Mouse (Mus musculus) G1E (cell line): ENCODE measurements at regions not wholly inside any gene's neighbourhood (a gene's known extent, or its start where the extent isn't known, plus 50 kb on each side); places are given as distances from the start of the nearest gene placed in this dataset.

Source experiments
- CTCF ChIP-seq: IDR thresholded peaks from 2 replicates; pipeline ENCODE4 v1.5.1; 2012; ENCODE audit warnings: low read depth, low read length, inconsistent platforms, mixed read lengths
- GATA2 ChIP-seq: IDR thresholded peaks from 2 replicates; pipeline ENCODE4 v1.6.1; 2012; ENCODE audit warnings: low read depth, low read length, inconsistent platforms, borderline replicate concordance
- POLR2AphosphoS5 ChIP-seq: IDR thresholded peaks from 2 replicates; pipeline ENCODE4 v1.6.1; 2012; ENCODE audit warnings: low read depth, low read length, inconsistent platforms; ENCODE audit not compliant: insufficient replicate concordance
- TAL1 ChIP-seq: conservative IDR thresholded peaks from 2 replicates; pipeline ENCODE4 v1.6.1; 2012; ENCODE audit warnings: low read depth, low read length, inconsistent platforms, mixed read lengths

- no peak for TF ChIP-seq CTCF
- no peak for TF ChIP-seq TAL1
- TF ChIP-seq POLR2AphosphoS5, result no peak
- TF ChIP-seq GATA2, result no peak
Measured at GRCm38 (mm10) chr12:9113652-9114051, 83.9 kb downstream of the Ttc32 start.
